Mouse (Mus musculus) bone marrow, adult 2 months (tissue): ENCODE results near the gene Arfrp1. TPM values are rescaled to one million over a fixed set of nuclear protein-coding genes. Genes with fewer than 3 reads are reported as not detected.
A peak's percentile ranks its signal among the peaks of the same experiment; 100 is the strongest.

Source experiments
- H3K27ac ChIP-seq: fragments of 200-500 bp; 2 replicates; pipeline ENCODE4 v1.5.1; 2012; ENCODE audit warnings: low read depth, mild to moderate bottlenecking, control low read depth, inconsistent platforms, low read length; ENCODE audit not compliant: control insufficient read depth, poor library complexity, insufficient read depth
- H3K4me1 ChIP-seq: fragments of 200-500 bp; 2 replicates; pipeline ENCODE4 v1.6.1; 2011; ENCODE audit warnings: low read length; ENCODE audit not compliant: control insufficient read depth, insufficient read depth
- H3K4me3 ChIP-seq: fragments of 200-500 bp; replicated peaks from 2 replicates; pipeline ENCODE3; 2011; ENCODE audit warnings: mild to moderate bottlenecking, low read depth, low read length, control low read depth; ENCODE audit not compliant: control insufficient read depth
- CTCF ChIP-seq: fragments of 200-500 bp; IDR thresholded peaks from 2 replicates; pipeline ENCODE4 v1.5.1; 2011; ENCODE audit warnings: low read length, control low read depth; ENCODE audit not compliant: control insufficient read depth, insufficient read depth
- POLR2A ChIP-seq: fragments of 200-500 bp; IDR thresholded peaks from 2 replicates; pipeline ENCODE4 v1.6.1; 2011; ENCODE audit warnings: low read depth, mild to moderate bottlenecking, control low read depth, low read length, borderline replicate concordance; ENCODE audit not compliant: control insufficient read depth
- WGBS: fragments of 180-500 bp; shearing (Covaris S2); methylation state at CpG from one replicate; pipeline ENCODE4 v1.1.7; 2018; 5-methylcytosine and 5-hydroxymethylcytosine counted together
- polyA plus RNA-seq: library from polyadenylated mRNA; stranded (reverse); fragments of >200 nt; gene quantifications from 2 replicates; pipeline ENCODE4 v1.2.4, GENCODE M21; 2011; ENCODE audit warnings: low replicate concordance; ENCODE audit not compliant: missing spikeins, insufficient read depth, insufficient read length

The Arfrp1 gene
- polyA plus RNA-seq, 1 experiment: 48.4 TPM

DNA sequence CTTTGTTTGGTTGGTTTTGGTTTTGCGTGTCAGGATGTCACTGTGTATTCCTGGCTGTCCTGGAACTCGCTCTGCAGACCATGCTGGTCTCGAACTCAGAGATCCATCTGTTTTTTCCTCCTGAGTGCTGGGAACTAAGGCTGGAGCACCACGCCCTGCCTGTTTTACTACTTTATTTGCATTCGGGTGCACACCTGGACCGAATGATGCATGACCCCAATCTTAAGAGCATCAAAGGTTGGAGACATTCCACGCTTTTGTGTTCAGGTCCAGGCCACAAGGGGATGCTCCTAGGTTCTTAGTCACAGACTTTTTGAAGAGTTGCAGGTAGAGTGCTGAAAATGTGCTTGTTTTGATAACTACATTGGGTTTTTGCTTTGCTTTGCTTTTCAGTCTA is 45.1 kb downstream of the Arfrp1 start:
- TF ChIP-seq POLR2A (no peak), CTCF (no peak)
- H3K4me1 ChIP-seq: no peaks in the 10 kb centered on the region; the same call in 1 of the 2 replicates
- 10% methylated on average over 7 of the region's 7 CpGs for WGBS
- H3K4me3 ChIP-seq: peak overlapping the region; percentile 90
- H3K27ac ChIP-seq: no peak overlapping the region

DNA sequence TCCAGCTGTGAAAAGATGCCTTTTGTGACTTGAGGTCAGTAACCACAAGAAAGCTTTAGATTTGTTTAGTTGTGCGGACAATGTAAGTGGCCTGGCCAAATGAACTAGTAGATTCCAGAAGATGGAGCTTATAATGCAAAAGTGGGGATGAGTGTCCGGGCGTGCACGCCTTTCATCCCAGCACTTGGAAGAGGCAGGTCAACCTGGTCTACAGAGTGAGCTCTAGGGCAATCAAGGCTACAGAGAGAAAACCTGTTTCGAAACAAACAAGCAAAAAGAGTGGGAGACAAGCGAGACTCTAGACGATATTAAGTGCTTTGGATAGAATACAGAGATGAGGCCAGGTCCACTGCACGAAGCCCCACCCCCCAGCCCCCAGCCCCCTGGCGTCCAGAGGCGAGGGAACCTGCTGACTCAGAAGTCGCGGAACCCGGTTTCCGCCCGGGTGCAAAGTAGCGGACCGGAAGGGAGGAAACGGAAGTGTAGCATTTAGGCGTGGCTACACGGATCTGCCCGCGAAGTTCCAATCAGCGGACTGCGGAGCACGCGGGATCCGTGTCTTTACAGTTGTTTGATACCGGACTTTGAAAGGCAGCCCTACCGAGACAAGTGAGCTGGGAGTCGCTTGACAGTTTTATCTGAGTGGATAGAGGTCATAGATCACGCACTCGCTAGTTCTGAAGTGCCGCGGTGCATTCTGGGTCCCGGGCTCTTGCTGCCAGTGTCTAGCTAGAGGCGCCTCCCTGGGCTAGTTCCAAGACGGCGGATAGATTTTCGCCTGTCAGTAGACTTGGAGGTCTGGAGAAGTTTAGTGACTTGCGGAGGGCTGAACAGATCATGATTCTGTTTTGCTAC is 45.7 kb downstream of the Arfrp1 start, which contains the start of gene Rtel1:
Gene Rtel1 (plus strand): TSS at position 492 of the 855 bp plus-strand sequence.
- H3K4me3 ChIP-seq: peak within 1 kb of the TSS; percentile 90
- H3K27ac ChIP-seq: peak within 1 kb of the TSS; percentile 83
- no peaks in the 10 kb centered on the region; the same call in 1 of the 2 replicates for H3K4me1 ChIP-seq
- peak; percentile 43; the same call in 1 of the 2 replicates for TF ChIP-seq POLR2A
- TF ChIP-seq CTCF: no peak
- WGBS: 4% methylated on average over 40 of the region's 40 CpGs

GRCm38 (mm10) chr2:181314080-181314810 is 51.0 kb downstream of the Arfrp1 start, which contains the start of gene Stmn3:
Stmn3 (minus strand) TSS chr2:181314500.
- H3K27ac ChIP-seq: no peak within 1 kb of the TSS
- TF ChIP-seq POLR2A: no peak
- no peak for TF ChIP-seq CTCF
- no peaks in the 10 kb centered on the region for H3K4me1 ChIP-seq
- no peak within 1 kb of the TSS for H3K4me3 ChIP-seq
- WGBS: 12% methylated on average over 19 of the region's 23 CpGs

DNA sequence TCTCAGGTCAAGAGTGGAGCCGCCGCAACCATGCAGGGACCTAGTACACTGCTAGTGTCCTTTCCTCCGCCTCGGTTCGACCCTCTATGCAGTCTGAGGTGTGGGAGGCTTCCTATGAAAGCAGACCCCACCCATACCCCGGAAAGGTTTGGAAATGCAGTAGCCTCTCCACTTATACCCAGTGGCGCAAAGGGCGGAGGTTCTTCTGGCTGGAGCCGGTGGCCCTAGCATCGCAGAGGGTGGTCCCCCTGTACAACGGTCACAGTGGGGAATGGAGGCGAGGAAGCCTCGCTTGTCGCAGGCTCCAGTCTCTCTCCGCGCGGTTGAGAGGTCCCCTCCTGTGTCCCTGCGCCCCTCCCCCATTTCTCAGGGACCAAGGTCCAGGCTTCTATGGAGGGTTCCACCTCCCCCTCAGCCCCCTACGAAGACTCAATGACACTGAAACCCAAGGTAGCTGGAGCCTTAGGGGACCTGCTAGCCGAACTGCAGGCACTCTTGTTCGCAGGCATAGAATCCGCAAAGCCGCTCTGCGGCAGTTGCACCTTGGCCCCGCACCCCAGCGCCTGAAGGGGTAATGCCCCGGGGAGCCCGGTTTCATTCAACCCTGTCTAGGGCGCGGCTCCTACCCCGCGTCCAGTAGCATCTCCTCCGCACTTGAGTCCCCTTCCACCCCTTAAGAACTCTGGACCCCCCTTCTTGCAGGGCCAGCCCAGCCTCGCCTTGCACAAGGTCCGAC is 51.7 kb downstream of the Arfrp1 start:
- no peak overlapping the region for H3K27ac ChIP-seq
- no peaks in the 10 kb centered on the region for H3K4me1 ChIP-seq
- 12% methylated on average over 35 of the region's 35 CpGs for WGBS
- no peak for TF ChIP-seq POLR2A
- no peak for TF ChIP-seq CTCF
- no peak overlapping the region for H3K4me3 ChIP-seq

DNA sequence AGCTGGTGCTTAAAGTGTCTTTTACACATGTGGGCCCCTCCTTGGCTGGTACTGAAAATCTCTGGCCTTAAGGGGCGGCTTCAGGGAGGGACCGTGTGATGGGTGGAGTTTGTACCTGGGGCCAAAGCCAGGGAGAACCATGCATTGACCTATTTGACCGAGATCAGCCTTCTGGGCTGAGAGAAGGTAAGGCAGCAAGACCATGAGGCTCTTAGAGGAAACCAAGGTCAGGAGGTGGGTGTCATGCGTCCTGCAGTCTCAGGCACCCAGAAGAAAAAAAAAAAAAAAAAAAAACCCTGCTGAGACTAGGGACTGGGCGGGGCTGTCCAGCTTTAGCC is 52.2 kb downstream of the Arfrp1 start:
- Histone ChIP-seq H3K4me1 (no peaks in the 10 kb centered on the region), H3K27ac (no peak overlapping the region), H3K4me3 (no peak overlapping the region)
- TF ChIP-seq POLR2A: no peak
- TF ChIP-seq CTCF: no peak
- 29% methylated on average over 5 of the region's 5 CpGs for WGBS

DNA sequence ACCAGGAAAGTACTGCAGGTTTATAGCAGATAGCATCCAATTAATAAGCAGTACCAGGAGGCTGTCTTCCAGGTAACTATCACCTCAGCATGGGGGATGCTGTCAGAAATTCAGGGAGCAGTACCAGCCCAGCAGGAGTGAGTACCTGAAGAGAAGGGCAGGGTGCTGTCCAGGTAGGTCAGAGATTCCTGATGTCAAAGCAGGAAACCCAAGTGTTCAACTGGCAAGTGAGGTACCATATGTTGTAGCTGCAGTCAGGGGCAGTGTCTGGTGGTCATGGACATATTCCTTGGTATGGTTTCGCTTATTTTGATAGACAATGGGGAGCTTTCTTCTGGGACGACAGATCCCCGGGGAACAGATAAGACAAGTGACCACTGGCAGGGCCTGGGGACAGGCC is 52.8 kb downstream of the Arfrp1 start:
- Histone ChIP-seq H3K4me1 (no peaks in the 10 kb centered on the region), H3K27ac (no peak overlapping the region), H3K4me3 (no peak overlapping the region)
- no peak for TF ChIP-seq CTCF
- TF ChIP-seq POLR2A: no peak
- 72% methylated on average over 3 of the region's 3 CpGs for WGBS

Other genes starting within 250 kb of the Arfrp1 start
- gene Kcnq2, start 230.1 kb downstream of the Arfrp1 start, polyA plus RNA-seq: not detected in 2 replicates
- gene Eef1a2, start 208.4 kb downstream of the Arfrp1 start, polyA plus RNA-seq: 0.47 and 0.97 TPM in 2 replicates
- 43.8 and 59.8 TPM in 2 replicates for gene Ppdpf, start 178.2 kb downstream of the Arfrp1 start, polyA plus RNA-seq
- not detected in 2 replicates for gene Ptk6, start 162.6 kb downstream of the Arfrp1 start, polyA plus RNA-seq
- not detected in 2 replicates for gene Srms, start 152.2 kb downstream of the Arfrp1 start, polyA plus RNA-seq
- gene Fndc11, start 145.4 kb downstream of the Arfrp1 start, polyA plus RNA-seq: not detected in 2 replicates
- 11.2 and 29.3 TPM in 2 replicates for gene Helz2, start 123.4 kb downstream of the Arfrp1 start, polyA plus RNA-seq
- 18.5 and 28.7 TPM in 2 replicates for gene Gmeb2, start 77.4 kb downstream of the Arfrp1 start, polyA plus RNA-seq
- 2.7 TPM in 1 of 2 replicates, not detected in the other for gene Stmn3, start 50.9 kb downstream of the Arfrp1 start, polyA plus RNA-seq
- 44.7 and 86.6 TPM in 2 replicates for gene Rtel1, start 45.7 kb downstream of the Arfrp1 start, polyA plus RNA-seq
- 10.8 and 30.8 TPM in 2 replicates for gene Zgpat, start 476 bp downstream of the Arfrp1 start, polyA plus RNA-seq
- gene Lime1, start 14.7 kb upstream of the Arfrp1 start, polyA plus RNA-seq: 37.9 and 47.7 TPM in 2 replicates
- gene Zbtb46, start 94.0 kb upstream of the Arfrp1 start, polyA plus RNA-seq: 5.2 and 9.7 TPM in 2 replicates
- gene Abhd16b, start 127.8 kb upstream of the Arfrp1 start, polyA plus RNA-seq: not detected in 2 replicates
- gene Tpd52l2, start 131.7 kb upstream of the Arfrp1 start, polyA plus RNA-seq: 27.0 and 32.9 TPM in 2 replicates
- gene Dnajc5, start 155.1 kb upstream of the Arfrp1 start, polyA plus RNA-seq: 24.4 and 43.8 TPM in 2 replicates
- gene Uckl1, start 219.5 kb upstream of the Arfrp1 start, polyA plus RNA-seq: 36.5 and 129 TPM in 2 replicates
- 15.7 and 27.7 TPM in 2 replicates for gene Prpf6, start 226.5 kb upstream of the Arfrp1 start, polyA plus RNA-seq
- gene Zfp512b, start 227.4 kb upstream of the Arfrp1 start, polyA plus RNA-seq: 12.6 and 31.9 TPM in 2 replicates
- 0.75 and 6.5 TPM in 2 replicates for gene Samd10, start 233.8 kb upstream of the Arfrp1 start, polyA plus RNA-seq